Mouse (Mus musculus): Measurements from ENCODE around the gene Syt5. TPM values are rescaled to one million over a fixed set of nuclear protein-coding genes. Genes with fewer than 3 reads are reported as not detected.

Syt5 gene
- polyA plus RNA-seq, 1 experiment from 2014 or later, result 10.4 TPM

DNA sequence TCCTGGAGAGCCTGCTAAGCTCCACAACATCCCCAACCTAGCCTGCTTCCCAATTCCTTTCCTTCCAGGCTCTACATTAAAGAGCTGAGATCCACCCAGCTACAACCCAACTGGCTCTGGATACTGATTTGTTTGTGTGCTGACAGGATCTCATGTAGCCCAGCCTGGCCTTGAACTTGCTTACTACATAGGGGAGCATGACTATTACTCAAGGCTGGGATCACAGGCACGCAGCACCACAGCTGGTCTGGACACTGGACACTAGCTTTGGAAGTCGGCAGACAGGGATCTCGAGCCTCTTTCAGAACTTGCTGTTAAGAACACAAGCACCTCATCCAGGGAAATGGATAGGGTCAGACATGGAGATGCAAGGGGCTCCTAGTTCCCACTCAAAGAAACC, 50.9 kb downstream of the Syt5 start:
- Histone ChIP-seq H3K4me3 (ENCODE audit: low read depth, low read length) (no peak overlapping the region), H3K27me3 (ENCODE audit: control insufficient read depth, insufficient read depth, low read length) (no peaks in the 10 kb centered on the region), H3K36me3 (ENCODE audit: control insufficient read depth, insufficient read depth, low read length) (peaks cover 6% of the 10 kb centered on the region), H3K4me1 (ENCODE audit: control insufficient read depth, insufficient read depth, low read length) (peaks cover 32% of the 10 kb centered on the region), H3K27ac (ENCODE audit: low read depth, low read length) (no peak overlapping the region), H3K9me3 (ENCODE audit: control insufficient read depth, low read length) (no peaks in the 10 kb centered on the region), H3K4me2 (no peak overlapping the region), H3K9ac (ENCODE audit: low read length) (no peak overlapping the region)
- WGBS, result 94% methylated on average over 3 of the region's 3 CpGs
- DNase-seq (ENCODE audit: low spot score, missing footprints), result no peak
- ATAC-seq (ENCODE audit: low FRiP score), result no peak

DNA sequence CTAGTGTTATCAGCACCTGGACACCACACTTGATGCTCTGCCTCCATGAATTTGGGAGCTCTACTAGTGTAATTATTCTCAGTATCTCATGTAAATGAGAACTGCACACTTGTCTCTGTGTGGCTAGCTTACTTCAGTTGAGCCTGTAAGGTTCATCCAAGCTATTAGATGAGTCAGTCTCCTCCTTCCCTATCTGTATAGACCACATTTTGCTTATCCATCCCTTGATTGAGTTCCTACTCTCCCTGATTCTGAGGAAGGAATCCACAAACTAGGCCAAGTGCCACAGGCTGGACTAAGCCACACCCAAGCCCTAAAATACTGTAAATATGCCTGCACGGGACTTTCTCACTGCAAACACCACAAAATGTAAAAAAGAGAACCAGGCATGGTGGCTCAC, 53.4 kb downstream of the Syt5 start:
- Histone ChIP-seq H3K36me3 (ENCODE audit: control insufficient read depth, insufficient read depth, low read length) (peaks cover 4% of the 10 kb centered on the region), H3K4me3 (ENCODE audit: low read depth, low read length) (no peak overlapping the region), H3K9ac (ENCODE audit: low read length) (no peak overlapping the region), H3K27me3 (ENCODE audit: control insufficient read depth, insufficient read depth, low read length) (no peaks in the 10 kb centered on the region), H3K4me1 (ENCODE audit: control insufficient read depth, insufficient read depth, low read length) (peaks cover 14% of the 10 kb centered on the region), H3K27ac (ENCODE audit: low read depth, low read length) (no peak overlapping the region), H3K9me3 (ENCODE audit: control insufficient read depth, low read length) (no peaks in the 10 kb centered on the region), H3K4me2 (no peak overlapping the region)
- no peak for DNase-seq (ENCODE audit: low spot score, missing footprints)
- ATAC-seq (ENCODE audit: low FRiP score), result no peak
- 92% methylated on average over 1 of the region's 1 CpGs for WGBS

DNA sequence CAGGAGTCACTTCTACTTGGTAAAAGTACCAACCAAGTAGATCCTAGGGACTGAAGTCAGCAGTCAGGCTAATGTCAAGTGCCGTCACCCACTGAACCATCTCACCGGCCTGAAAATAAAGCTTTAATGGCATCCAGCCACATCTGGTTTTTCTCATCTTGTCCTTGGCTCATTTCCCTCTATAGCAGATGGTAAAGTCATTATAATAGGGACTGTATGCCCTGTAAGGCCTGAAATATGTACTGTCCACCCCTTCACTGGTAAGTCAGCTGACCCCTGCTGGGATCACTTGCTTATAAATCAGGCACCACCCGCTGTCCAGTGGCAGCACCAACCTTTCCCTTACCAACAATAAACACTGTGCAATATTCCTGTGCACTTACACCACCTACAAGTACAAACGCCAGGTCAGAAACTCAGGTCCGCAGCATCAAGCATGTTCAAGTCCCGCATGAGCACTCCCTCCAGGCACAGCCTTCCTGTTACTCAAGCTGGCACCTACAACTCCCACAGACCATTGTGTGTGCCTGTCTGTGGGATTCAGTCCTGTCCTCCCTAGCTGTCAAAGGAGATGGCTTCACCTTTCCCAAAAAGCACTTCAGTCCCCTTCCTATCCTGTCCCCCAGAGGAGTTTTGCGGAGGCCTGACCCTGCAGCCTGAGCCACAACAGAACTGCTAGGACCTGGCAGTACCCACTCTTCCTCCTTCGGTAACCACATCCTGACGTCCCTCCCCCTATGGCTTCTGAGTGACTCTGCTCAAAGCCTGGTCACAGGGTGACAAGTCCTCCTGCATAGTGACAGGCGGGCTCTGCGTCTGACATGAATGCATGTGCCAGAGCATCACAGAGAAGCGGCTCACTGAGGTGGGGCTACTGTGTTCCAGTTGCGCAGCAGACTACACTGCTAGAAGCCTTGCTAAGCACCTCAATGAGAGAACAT, 54.8 kb downstream of the Syt5 start:
- Histone ChIP-seq H3K27ac (ENCODE audit: low read depth, low read length) (no peak overlapping the region), H3K9me3 (ENCODE audit: control insufficient read depth, low read length) (no peaks in the 10 kb centered on the region), H3K27me3 (ENCODE audit: control insufficient read depth, insufficient read depth, low read length) (no peaks in the 10 kb centered on the region), H3K4me3 (ENCODE audit: low read depth, low read length) (no peak overlapping the region), H3K9ac (ENCODE audit: low read length) (no peak overlapping the region), H3K36me3 (ENCODE audit: control insufficient read depth, insufficient read depth, low read length) (peaks cover 8% of the 10 kb centered on the region), H3K4me1 (ENCODE audit: control insufficient read depth, insufficient read depth, low read length) (no peaks in the 10 kb centered on the region; the same call in 1 of the 2 replicates), H3K4me2 (no peak overlapping the region)
- ATAC-seq (ENCODE audit: low FRiP score) (no peak), DNase-seq (ENCODE audit: low spot score, missing footprints) (no peak)
- 92% methylated on average over 13 of the region's 13 CpGs for WGBS

DNA sequence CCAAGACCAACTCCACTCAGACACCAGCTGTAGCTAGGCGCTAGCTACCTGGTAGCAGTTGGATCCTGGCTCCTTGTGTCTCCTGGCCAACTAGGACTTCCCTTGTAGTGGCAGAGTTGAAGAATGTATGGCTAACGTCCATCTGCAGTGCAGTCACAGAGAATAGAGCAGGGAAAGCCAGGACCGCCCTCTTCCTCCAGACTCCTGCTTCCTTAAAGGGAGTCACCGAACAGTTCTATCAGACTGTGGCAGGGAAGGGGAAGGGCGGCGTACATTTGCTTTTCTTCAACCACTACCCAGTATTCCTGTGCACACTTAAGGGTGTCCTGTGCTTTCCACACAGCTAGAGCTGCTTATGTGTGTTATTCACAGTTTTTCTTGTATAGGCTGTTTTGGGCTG, 56.0 kb downstream of the Syt5 start:
- 92% methylated on average over 6 of the region's 6 CpGs for WGBS
- Histone ChIP-seq H3K4me2 (no peak overlapping the region), H3K4me3 (ENCODE audit: low read depth, low read length) (no peak overlapping the region), H3K9me3 (ENCODE audit: control insufficient read depth, low read length) (no peaks in the 10 kb centered on the region), H3K4me1 (ENCODE audit: control insufficient read depth, insufficient read depth, low read length) (no peaks in the 10 kb centered on the region), H3K9ac (ENCODE audit: low read length) (no peak overlapping the region), H3K36me3 (ENCODE audit: control insufficient read depth, insufficient read depth, low read length) (peaks cover 8% of the 10 kb centered on the region), H3K27me3 (ENCODE audit: control insufficient read depth, insufficient read depth, low read length) (no peaks in the 10 kb centered on the region), H3K27ac (ENCODE audit: low read depth, low read length) (no peak overlapping the region)
- DNase-seq (ENCODE audit: low spot score, missing footprints) (no peak), ATAC-seq (ENCODE audit: low FRiP score) (no peak)

Small RNA genes within 50 kb of the gene (microRNA-seq; reads per million reads assigned to microRNA genes)
- not detected for gene Gm23577

Other genes with a start within 250 kb of the Syt5 start
- not detected in 2 replicates for gene Ncr1, start 209.8 kb downstream of the Syt5 start, polyA plus RNA-seq (2014; fragmentation: Nextera tagmentation; extraction: Ambion mirVana)
- 0.69 and 0.83 TPM in 2 replicates for gene Gp6, start 149.8 kb downstream of the Syt5 start, polyA plus RNA-seq (2014; fragmentation: Nextera tagmentation; extraction: Ambion mirVana)
- gene Rdh13, start 101.9 kb downstream of the Syt5 start, polyA plus RNA-seq (2014; fragmentation: Nextera tagmentation; extraction: Ambion mirVana), result 30.6 and 30.9 TPM in 2 replicates
- gene Eps8l1, start 86.9 kb downstream of the Syt5 start, polyA plus RNA-seq (2014; fragmentation: Nextera tagmentation; extraction: Ambion mirVana), result 3.1 and 3.8 TPM in 2 replicates
- gene Ppp1r12c, start 45.9 kb downstream of the Syt5 start, polyA plus RNA-seq (2014; fragmentation: Nextera tagmentation; extraction: Ambion mirVana), result 28.4 and 32.7 TPM in 2 replicates
- 6.6 and 8.1 TPM in 2 replicates for gene Tnnt1, start 31.2 kb downstream of the Syt5 start, polyA plus RNA-seq (2014; fragmentation: Nextera tagmentation; extraction: Ambion mirVana)
- 0.97 and 1.7 TPM in 2 replicates for gene Tnni3, start 23.3 kb downstream of the Syt5 start, polyA plus RNA-seq (2014; fragmentation: Nextera tagmentation; extraction: Ambion mirVana)
- 0.85 and 1.1 TPM in 2 replicates for gene Dnaaf3, start 15.1 kb downstream of the Syt5 start, polyA plus RNA-seq (2014; fragmentation: Nextera tagmentation; extraction: Ambion mirVana)
- gene Ptprh, start 56.5 kb upstream of the Syt5 start, polyA plus RNA-seq (2014; fragmentation: Nextera tagmentation; extraction: Ambion mirVana), result not detected in 2 replicates
- gene Tmem86b, start 83.9 kb upstream of the Syt5 start, polyA plus RNA-seq (2014; fragmentation: Nextera tagmentation; extraction: Ambion mirVana), result 2.4 and 3.6 TPM in 2 replicates
- gene Ppp6r1, start 111.5 kb upstream of the Syt5 start, polyA plus RNA-seq (2014; fragmentation: Nextera tagmentation; extraction: Ambion mirVana), result 4.4 and 6.1 TPM in 2 replicates
- gene Hspbp1, start 137.5 kb upstream of the Syt5 start, polyA plus RNA-seq (2014; fragmentation: Nextera tagmentation; extraction: Ambion mirVana), result 111 and 113 TPM in 2 replicates
- 2.3 and 3.2 TPM in 2 replicates for gene Brsk1, start 143.1 kb upstream of the Syt5 start, polyA plus RNA-seq (2014; fragmentation: Nextera tagmentation; extraction: Ambion mirVana)
- not detected in 2 replicates for gene Tmem150b, start 177.7 kb upstream of the Syt5 start, polyA plus RNA-seq (2014; fragmentation: Nextera tagmentation; extraction: Ambion mirVana)
- gene Kmt5c, start 192.6 kb upstream of the Syt5 start, polyA plus RNA-seq (2014; fragmentation: Nextera tagmentation; extraction: Ambion mirVana), result 65.4 and 71.5 TPM in 2 replicates
- 34.5 and 36.6 TPM in 2 replicates for gene Cox6b2, start 205.6 kb upstream of the Syt5 start, polyA plus RNA-seq (2014; fragmentation: Nextera tagmentation; extraction: Ambion mirVana)
- not detected in 2 replicates for gene Fam71e2, start 223.8 kb upstream of the Syt5 start, polyA plus RNA-seq (2014; fragmentation: Nextera tagmentation; extraction: Ambion mirVana)
- gene Il11, start 235.3 kb upstream of the Syt5 start, polyA plus RNA-seq (2014; fragmentation: Nextera tagmentation; extraction: Ambion mirVana), result 0.07 TPM in 1 of 2 replicates, not detected in the other
- not detected in 2 replicates for gene Tmem190, start 235.4 kb upstream of the Syt5 start, polyA plus RNA-seq (2014; fragmentation: Nextera tagmentation; extraction: Ambion mirVana)
- gene Tmem238, start 242.1 kb upstream of the Syt5 start, polyA plus RNA-seq (2014; fragmentation: Nextera tagmentation; extraction: Ambion mirVana), result 1.3 and 1.4 TPM in 2 replicates
- gene Rpl28, start 245.3 kb upstream of the Syt5 start, polyA plus RNA-seq (2014; fragmentation: Nextera tagmentation; extraction: Ambion mirVana), result 203 and 211 TPM in 2 replicates